Mouse (Mus musculus) heart, embryonic 14.5 days (tissue): ENCODE measurements at regions not wholly inside any gene's neighbourhood (a gene's known extent, or its start where the extent isn't known, plus 50 kb on each side); places are given as distances from the start of the nearest gene placed in this dataset.

Source experiments
- ATAC-seq: fragments of 200-750 bp; cut with Nextera tagmentation; 2 replicates; pipeline ENCODE4 v1.8.0; 2017; ENCODE audit warnings: low read depth, moderate TSS enrichment; ENCODE audit not compliant: insufficient number of reproducible peaks, insufficient read depth, low FRiP score
- H3K27ac ChIP-seq, 2 experiments: fragments of 200-500 bp in 1 of 2; fragments of 300-500 bp in 1 of 2; sonication (generic) in 1 of 2; replicated peaks in 1 of 2; 2 replicates each; pipeline ENCODE4 v1.5.1; 2012 to 2014; ENCODE audit warnings: low read depth in 2 of 2, low read length in 2 of 2, control low read depth in 1 of 2, mild to moderate bottlenecking in 1 of 2, mixed read lengths in 1 of 2; ENCODE audit not compliant: control insufficient read depth in 1 of 2, insufficient read depth in 1 of 2
- H3K27me3 ChIP-seq: fragments of 300-500 bp; sonication (generic); 2 replicates; pipeline ENCODE4 v1.6.1; 2014; ENCODE audit warnings: mild to moderate bottlenecking, low read length, control low read depth; ENCODE audit not compliant: control insufficient read depth, insufficient read depth
- H3K36me3 ChIP-seq: fragments of 300-500 bp; sonication (generic); 2 replicates; pipeline ENCODE4 v1.6.1; 2014; ENCODE audit warnings: mild to moderate bottlenecking, control low read depth, low read length, mixed read lengths; ENCODE audit not compliant: control insufficient read depth, insufficient read depth
- H3K4me1 ChIP-seq, 2 experiments: fragments of 200-500 bp in 1 of 2; fragments of 300-500 bp in 1 of 2; sonication (generic) in 1 of 2; 2 replicates each; pipeline ENCODE4 v1.6.1; 2012 to 2014; ENCODE audit warnings: low read length in 2 of 2, control low read depth in 1 of 2, mixed read lengths in 1 of 2; ENCODE audit not compliant: control insufficient read depth in 2 of 2, insufficient read depth in 2 of 2
- H3K4me2 ChIP-seq: fragments of 300-500 bp; sonication (generic); 2 replicates; pipeline ENCODE4 v1.6.1; 2014; ENCODE audit warnings: mild to moderate bottlenecking, low read length
- H3K4me3 ChIP-seq, 2 experiments: fragments of 200-500 bp in 1 of 2; fragments of 300-500 bp in 1 of 2; sonication (generic) in 1 of 2; 2 replicates each; pipeline ENCODE4 v1.5.1; 2012 to 2014; ENCODE audit warnings: low read length in 2 of 2, mild to moderate bottlenecking in 2 of 2, control low read depth in 1 of 2, low read depth in 1 of 2, moderate library complexity in 1 of 2; ENCODE audit not compliant: control insufficient read depth in 1 of 2, insufficient read depth in 1 of 2
- H3K9ac ChIP-seq: fragments of 300-500 bp; sonication (generic); 2 replicates; pipeline ENCODE4 v1.6.1; 2014; ENCODE audit warnings: mild to moderate bottlenecking, low read length
- H3K9me3 ChIP-seq: fragments of 300-500 bp; sonication (generic); 2 replicates; pipeline ENCODE4 v1.6.1; 2016; ENCODE audit warnings: low read length, control low read depth; ENCODE audit not compliant: control insufficient read depth
- WGBS: fragments of 180-500 bp; shearing (Covaris S2); extraction: QIAGEN DNeasy Blood & Tissue Kit; methylation state at CpG from one replicate; pipeline ENCODE4 v1.1.7; 2014; 5-methylcytosine and 5-hydroxymethylcytosine counted together

DNA sequence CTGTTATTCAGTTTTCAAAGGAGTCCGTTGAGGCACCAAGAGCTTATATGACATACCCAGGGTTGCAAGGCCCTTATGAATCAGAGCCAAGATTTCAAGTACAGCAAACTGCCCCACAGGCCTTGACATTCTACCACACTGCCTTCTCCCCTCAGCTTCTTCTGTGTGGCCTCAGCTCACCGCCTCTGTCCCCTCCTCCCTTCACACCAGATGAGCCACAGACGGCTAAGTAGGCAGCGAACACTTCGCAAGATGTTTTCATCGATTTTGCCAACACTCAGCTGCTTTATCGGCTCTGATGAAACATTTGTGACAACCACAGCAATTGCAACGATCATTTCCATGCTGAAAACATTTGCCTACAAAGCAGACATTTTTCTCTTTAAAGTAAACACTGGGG is 556.7 kb downstream of the Insc start:
- no peak overlapping the region for H3K4me2 ChIP-seq
- WGBS, result 86% methylated on average over 8 of the region's 8 CpGs
- no peak for ATAC-seq
- H3K27ac ChIP-seq, result no peak overlapping the region
- H3K4me3 ChIP-seq, result no peak overlapping the region
- H3K36me3 ChIP-seq, result no peaks in the 10 kb centered on the region
- no peaks in the 10 kb centered on the region for H3K27me3 ChIP-seq
- no peak overlapping the region for H3K9ac ChIP-seq
- H3K9me3 ChIP-seq, result no peaks in the 10 kb centered on the region
- peaks cover 3 to 13% of the 10 kb centered on the region in 2 experiments; a peak in 3 of 4 replicates for H3K4me1 ChIP-seq

DNA sequence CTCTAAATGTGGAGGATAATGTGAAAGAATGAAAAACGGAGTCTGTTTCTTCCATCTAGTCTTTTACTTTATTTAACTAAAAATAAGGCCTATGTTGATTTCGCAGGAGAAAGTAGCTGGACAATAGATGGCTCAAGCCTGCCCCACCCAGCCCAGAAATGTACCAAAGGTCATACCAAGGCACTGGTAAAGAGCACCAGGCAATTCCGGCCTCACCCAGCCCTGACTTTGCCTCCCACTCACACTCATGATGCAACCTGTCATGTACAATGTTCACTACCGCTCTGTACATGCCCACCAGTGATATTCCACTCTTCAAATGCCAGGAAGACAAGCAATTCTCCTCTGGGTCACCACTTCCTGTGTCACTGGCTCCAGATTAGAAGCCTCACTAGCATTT is 564.9 kb downstream of the Insc start:
- peaks cover 17 to 43% of the 10 kb centered on the region in 2 experiments for H3K4me1 ChIP-seq

DNA sequence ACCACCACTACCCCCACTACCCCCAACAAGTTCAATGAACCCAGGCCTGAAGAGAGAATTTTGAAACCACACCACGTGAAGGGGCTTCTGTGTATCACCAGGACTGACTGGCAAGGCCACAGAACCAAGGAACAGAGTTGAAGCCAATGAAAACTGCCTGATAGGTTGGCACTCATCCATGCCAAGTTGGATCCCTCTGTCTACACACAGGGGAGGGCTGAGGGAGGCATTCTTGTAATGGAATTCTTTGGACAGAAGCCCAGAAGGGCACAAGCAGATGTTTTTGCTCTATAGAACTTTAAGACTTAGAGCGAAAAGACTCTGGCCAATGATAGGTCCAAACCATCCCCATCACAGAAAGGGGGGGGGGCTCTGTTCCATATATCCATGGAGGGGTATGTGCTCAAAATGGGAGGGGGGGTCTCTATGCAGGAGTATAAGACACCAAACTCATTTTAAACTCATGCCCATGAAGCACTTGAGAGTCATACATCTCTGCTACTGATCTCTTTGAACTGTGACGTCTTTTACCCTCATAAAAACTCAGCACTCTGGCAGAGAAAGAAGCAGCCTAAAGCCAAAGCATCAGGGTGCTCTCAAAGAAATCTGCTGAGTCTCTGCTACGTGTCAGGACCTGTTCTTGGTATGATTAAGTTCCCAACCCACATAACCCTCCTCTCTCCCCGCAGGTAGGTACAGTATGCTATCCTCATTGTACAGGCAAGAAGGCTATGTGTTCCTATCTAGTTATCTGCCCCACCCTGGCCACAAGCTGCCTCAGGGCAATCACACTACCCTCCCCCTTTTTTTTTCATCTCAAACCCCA is 567.1 kb downstream of the Insc start:
- H3K4me1 ChIP-seq, result peaks cover 15 to 33% of the 10 kb centered on the region in 2 experiments

More for the DNA sequence above, 564.9 kb downstream of the Insc start:
- H3K27ac ChIP-seq, result no peak overlapping the region
- H3K9me3 ChIP-seq, result no peaks in the 10 kb centered on the region
- no peak overlapping the region for H3K9ac ChIP-seq
- ATAC-seq, result no peak
- WGBS, result 85% methylated on average over 4 of the region's 4 CpGs
- H3K4me3 ChIP-seq, result no peak overlapping the region
- no peaks in the 10 kb centered on the region for H3K27me3 ChIP-seq
- no peaks in the 10 kb centered on the region for H3K36me3 ChIP-seq
- H3K4me2 ChIP-seq, result no peak overlapping the region

DNA sequence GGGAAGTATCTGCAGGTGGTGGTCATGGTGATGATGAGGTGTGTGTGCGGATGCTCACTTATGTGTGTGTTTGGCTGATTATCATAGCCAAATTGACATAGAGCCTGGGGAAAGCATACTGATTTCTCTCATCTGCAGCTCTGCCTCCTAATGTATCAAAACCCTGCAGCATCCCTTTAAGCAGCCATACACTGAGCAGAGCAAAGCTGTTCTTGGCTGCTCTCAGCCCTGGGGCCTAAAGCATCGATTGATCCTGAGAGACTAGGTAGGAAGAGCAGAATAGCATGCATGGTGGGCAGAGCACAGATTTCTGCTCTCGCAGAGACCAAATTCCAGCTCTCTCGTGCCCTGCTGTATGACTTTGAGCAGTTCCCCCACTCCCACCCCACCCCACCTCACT is 576.0 kb downstream of the Insc start:
- Histone ChIP-seq H3K4me3 (no peak overlapping the region), H3K36me3 (no peaks in the 10 kb centered on the region), H3K27me3 (no peaks in the 10 kb centered on the region), H3K4me1 (peaks cover 12 to 13% of the 10 kb centered on the region in 2 experiments), H3K4me2 (no peak overlapping the region), H3K9ac (no peak overlapping the region), H3K9me3 (no peaks in the 10 kb centered on the region), H3K27ac (no peak overlapping the region)
- 77% methylated on average over 4 of the region's 4 CpGs for WGBS
- no peak for ATAC-seq

More for the DNA sequence above, 567.1 kb downstream of the Insc start:
- 51% methylated on average over 5 of the region's 5 CpGs for WGBS
- ATAC-seq, result peak; percentile 79
- Histone ChIP-seq H3K27ac (peak overlapping the region; percentile 2 to 49; a peak in 2 of 4 replicates), H3K9ac (no peak overlapping the region), H3K27me3 (no peaks in the 10 kb centered on the region), H3K36me3 (no peaks in the 10 kb centered on the region), H3K9me3 (no peaks in the 10 kb centered on the region), H3K4me2 (no peak overlapping the region), H3K4me3 (no peak overlapping the region)

DNA sequence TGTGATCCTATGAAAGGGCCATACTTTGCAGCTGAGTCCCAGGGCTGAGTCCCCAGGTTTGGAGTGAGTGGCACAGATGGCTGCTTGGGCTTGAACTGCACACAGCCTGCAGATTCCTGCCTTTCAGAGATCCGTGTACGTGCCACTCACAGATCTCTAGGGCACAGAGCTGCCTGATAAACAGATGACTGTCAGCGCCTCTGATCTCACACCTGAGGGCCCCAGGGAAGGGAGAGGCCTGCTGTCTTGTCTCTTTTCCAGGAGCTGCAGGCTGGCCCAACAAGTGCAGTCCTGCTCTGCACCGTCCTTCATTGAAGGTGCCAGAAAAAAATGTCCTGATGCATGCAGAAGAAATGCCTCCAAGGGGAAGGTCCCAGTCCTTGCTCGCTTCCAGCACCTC is 579.5 kb downstream of the Insc start:
- no peak overlapping the region for H3K4me2 ChIP-seq
- H3K9ac ChIP-seq, result no peak overlapping the region
- H3K27me3 ChIP-seq, result no peaks in the 10 kb centered on the region
- H3K4me3 ChIP-seq, result no peak overlapping the region
- WGBS, result 47% methylated on average over 5 of the region's 5 CpGs
- no peaks in the 10 kb centered on the region for H3K36me3 ChIP-seq
- no peaks in the 10 kb centered on the region for H3K9me3 ChIP-seq
- H3K27ac ChIP-seq, result no peak overlapping the region
- no peak for ATAC-seq
- peaks cover 12 to 13% of the 10 kb centered on the region in 2 experiments for H3K4me1 ChIP-seq

DNA sequence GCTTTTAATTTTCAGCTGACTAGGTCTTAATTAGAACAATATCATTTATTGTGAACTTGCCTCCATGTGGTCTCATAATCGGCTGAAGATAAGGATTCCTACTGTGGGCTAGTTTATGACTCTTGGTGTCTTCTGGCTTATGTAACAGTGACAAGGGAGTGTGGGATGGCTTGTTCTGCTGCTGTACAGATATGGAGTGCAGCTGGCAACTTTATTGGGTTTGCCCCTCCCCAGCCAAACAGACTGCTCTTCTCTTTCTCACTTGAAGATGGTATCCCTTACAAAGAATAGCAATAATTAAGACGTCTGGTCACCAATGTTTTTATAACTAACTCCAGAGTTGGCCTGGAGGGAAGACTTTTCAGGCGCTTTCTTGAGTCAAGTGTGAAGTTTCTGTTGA is 584.8 kb downstream of the Insc start:
- Histone ChIP-seq H3K4me3 (no peak overlapping the region), H3K27me3 (no peaks in the 10 kb centered on the region), H3K36me3 (no peaks in the 10 kb centered on the region), H3K9ac (no peak overlapping the region), H3K4me1 (peaks cover 8 to 11% of the 10 kb centered on the region in 2 experiments), H3K27ac (no peak overlapping the region), H3K4me2 (no peak overlapping the region), H3K9me3 (no peaks in the 10 kb centered on the region)
- no peak for ATAC-seq
- WGBS, result 54% methylated on average over 3 of the region's 3 CpGs

DNA sequence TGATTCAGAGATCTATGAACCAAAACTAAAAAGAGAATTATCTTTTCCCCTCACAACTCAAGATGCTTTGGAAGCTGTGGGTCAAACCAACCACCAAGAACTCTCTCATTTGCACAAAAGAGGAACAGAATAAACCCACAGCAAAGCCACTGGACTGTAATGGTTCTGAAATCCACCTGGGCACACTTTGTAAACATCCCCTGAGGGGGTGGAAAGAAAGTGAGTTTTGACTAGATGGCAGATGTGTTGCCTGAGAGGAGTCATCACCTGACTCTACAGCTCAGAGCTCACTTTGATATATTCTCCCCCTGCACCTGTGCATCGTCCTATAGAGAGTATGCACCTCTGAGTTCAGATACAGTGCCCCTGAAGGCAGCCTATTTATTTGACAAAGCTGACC is 588.2 kb downstream of the Insc start:
- H3K4me3 ChIP-seq, result no peak overlapping the region
- H3K4me2 ChIP-seq, result no peak overlapping the region
- ATAC-seq, result no peak
- no peaks in the 10 kb centered on the region for H3K27me3 ChIP-seq
- peaks cover 0 to 5% of the 10 kb centered on the region in 2 experiments; a peak in 1 of 4 replicates for H3K4me1 ChIP-seq
- H3K27ac ChIP-seq, result no peak overlapping the region
- H3K9ac ChIP-seq, result no peak overlapping the region
- no peaks in the 10 kb centered on the region for H3K9me3 ChIP-seq
- 80% methylated on average over 1 of the region's 1 CpGs for WGBS
- H3K36me3 ChIP-seq, result no peaks in the 10 kb centered on the region
